Mouse (Mus musculus) thymus, adult 2 months (tissue): ENCODE measurements around the gene Fry. TPM values are rescaled to one million over a fixed set of nuclear protein-coding genes. Genes with fewer than 3 reads are reported as not detected.

ENCODE experiments used
- DNase-seq: peaks from one replicate; pipeline ENCODE4 v3.0.0; 2021
- H3K27ac ChIP-seq: fragments of 200-500 bp; 2 replicates; pipeline ENCODE4 v1.5.1; 2012; ENCODE audit warnings: low read length, control low read depth; ENCODE audit not compliant: control insufficient read depth, insufficient read depth
- H3K27me3 ChIP-seq: fragments of 200-500 bp; 2 replicates; pipeline ENCODE4 v1.6.1; 2012; ENCODE audit warnings: mild to moderate bottlenecking, low read length, moderate library complexity, mixed read lengths; ENCODE audit not compliant: control insufficient read depth, insufficient read depth
- H3K36me3 ChIP-seq: fragments of 200-500 bp; 2 replicates; pipeline ENCODE4 v1.6.1; 2012; ENCODE audit warnings: mild to moderate bottlenecking, low read length, moderate library complexity; ENCODE audit not compliant: control insufficient read depth, insufficient read depth
- H3K4me1 ChIP-seq: fragments of 200-500 bp; replicated peaks from 2 replicates; pipeline ENCODE4 v1.6.1; 2012; ENCODE audit warnings: low read length; ENCODE audit not compliant: control insufficient read depth, insufficient read depth
- H3K4me3 ChIP-seq: fragments of 200-500 bp; 2 replicates; pipeline ENCODE4 v1.5.1; 2012; ENCODE audit warnings: mild to moderate bottlenecking, low read length, control low read depth, moderate library complexity; ENCODE audit not compliant: control insufficient read depth, insufficient read depth
- CTCF ChIP-seq: fragments of 200-500 bp; IDR thresholded peaks from 2 replicates; pipeline ENCODE4 v1.5.1; 2012; ENCODE audit warnings: mild to moderate bottlenecking, control low read depth, low read length, moderate library complexity, borderline replicate concordance; ENCODE audit not compliant: control insufficient read depth, poor library complexity, insufficient read depth; ENCODE audit errors: extremely low read depth
- POLR2A ChIP-seq: fragments of 200-500 bp; IDR thresholded peaks from 2 replicates; pipeline ENCODE4 v1.6.1; 2012; ENCODE audit warnings: mild to moderate bottlenecking, low read length, control low read depth, moderate library complexity; ENCODE audit not compliant: control insufficient read depth, poor library complexity, insufficient read depth; ENCODE audit errors: extremely low read depth
- WGBS: fragments of 180-500 bp; shearing (Covaris S2); methylation state at CpG from one replicate; pipeline ENCODE4 v1.1.7; 2018; 5-methylcytosine and 5-hydroxymethylcytosine counted together
- polyA plus RNA-seq: library from polyadenylated mRNA; depleted of rRNA; stranded (reverse); fragments of >200 nt; gene quantifications from 2 replicates; pipeline ENCODE4 v1.2.3, GENCODE M21; 2012

Gene Fry
- polyA plus RNA-seq, 1 experiment, result 9.8 TPM

DNA sequence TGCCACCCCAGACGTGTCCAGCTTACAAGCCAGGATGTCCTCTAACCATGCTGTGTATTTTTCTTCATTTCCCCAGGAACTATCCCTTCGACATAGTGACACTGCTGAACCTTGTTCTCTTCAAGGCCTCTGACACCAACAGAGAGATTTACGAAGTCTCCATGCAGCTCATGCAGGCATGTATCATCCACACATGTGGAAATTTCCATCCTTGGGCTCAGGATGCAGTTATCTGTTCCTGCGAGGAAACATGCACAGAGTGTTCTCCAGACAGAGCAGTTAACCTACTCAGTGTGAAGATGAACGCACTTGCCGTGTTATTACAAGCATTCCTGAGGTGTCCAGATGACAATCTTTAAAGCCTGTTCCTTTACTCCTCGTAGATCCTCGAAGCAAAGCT lies 286.4 kb downstream of the Fry start:
- no peak overlapping the region for H3K27ac ChIP-seq
- no peaks in the 10 kb centered on the region for H3K36me3 ChIP-seq
- TF ChIP-seq CTCF (no peak), POLR2A (no peak)
- DNase-seq, result no peak
- 95% methylated on average over 8 of the region's 8 CpGs for WGBS
- H3K4me3 ChIP-seq, result no peak overlapping the region
- H3K27me3 ChIP-seq, result no peaks in the 10 kb centered on the region
- H3K4me1 ChIP-seq, result peaks cover 11% of the 10 kb centered on the region

- 89% methylated on average over 8 of the region's 8 CpGs for WGBS
- Histone ChIP-seq H3K27ac (no peak overlapping the region), H3K36me3 (no peaks in the 10 kb centered on the region), H3K4me1 (peaks cover 21% of the 10 kb centered on the region), H3K27me3 (no peaks in the 10 kb centered on the region), H3K4me3 (no peak overlapping the region)
- DNase-seq, result no peak
- TF ChIP-seq CTCF (no peak), POLR2A (no peak)
Measured at GRCm38 (mm10) chr5:150408979-150409378, 290.5 kb downstream of the Fry start.

DNA sequence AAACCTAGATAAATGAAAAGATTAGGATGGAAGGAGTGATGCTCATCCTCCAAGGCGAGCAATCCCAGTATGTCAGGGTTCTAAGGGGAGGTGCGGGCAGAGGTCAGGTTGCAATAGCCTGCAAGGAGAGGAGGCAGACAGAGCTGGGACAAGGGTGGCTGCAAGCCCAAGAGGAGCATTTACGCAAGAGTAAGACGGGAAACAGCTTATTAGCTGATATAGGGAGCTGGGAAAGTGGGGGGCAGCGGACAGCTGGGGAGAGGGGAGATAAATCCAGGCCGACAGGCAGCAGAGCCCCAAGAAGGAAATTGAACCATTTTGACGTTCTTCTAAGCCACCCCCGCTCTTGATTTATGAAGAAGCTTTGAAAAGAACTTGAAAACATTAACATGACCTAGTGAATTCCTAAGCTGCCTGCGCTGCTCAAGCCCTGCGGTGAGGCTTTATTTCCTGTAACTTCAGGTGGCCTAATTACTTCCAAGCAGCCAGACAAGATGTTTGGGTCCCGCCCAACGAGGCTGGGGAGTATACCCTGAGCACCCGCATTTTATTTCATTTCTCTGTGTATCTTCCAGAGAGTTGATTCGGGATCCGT lies 291.1 kb downstream of the Fry start:
- WGBS, result 35% methylated on average over 15 of the region's 15 CpGs

GRCm38 (mm10) chr5:150412750-150413450 lies 294.5 kb downstream of the Fry start:
- H3K4me1 ChIP-seq, result peaks cover 21% of the 10 kb centered on the region
- no peaks in the 10 kb centered on the region for H3K27me3 ChIP-seq
- no peak overlapping the region for H3K4me3 ChIP-seq
- 71% methylated on average over 12 of the region's 12 CpGs for WGBS
- H3K27ac ChIP-seq, result no peak overlapping the region
- H3K36me3 ChIP-seq, result no peaks in the 10 kb centered on the region
- DNase-seq, result no peak
- TF ChIP-seq POLR2A (no peak), CTCF (no peak)

More for the DNA sequence above, 291.1 kb downstream of the Fry start:
- no peak overlapping the region for H3K4me3 ChIP-seq
- TF ChIP-seq CTCF, result no peak
- no peak overlapping the region for H3K27ac ChIP-seq
- no peaks in the 10 kb centered on the region for H3K36me3 ChIP-seq
- H3K4me1 ChIP-seq, result peaks cover 21% of the 10 kb centered on the region
- no peaks in the 10 kb centered on the region for H3K27me3 ChIP-seq
- DNase-seq, result no peak

DNA sequence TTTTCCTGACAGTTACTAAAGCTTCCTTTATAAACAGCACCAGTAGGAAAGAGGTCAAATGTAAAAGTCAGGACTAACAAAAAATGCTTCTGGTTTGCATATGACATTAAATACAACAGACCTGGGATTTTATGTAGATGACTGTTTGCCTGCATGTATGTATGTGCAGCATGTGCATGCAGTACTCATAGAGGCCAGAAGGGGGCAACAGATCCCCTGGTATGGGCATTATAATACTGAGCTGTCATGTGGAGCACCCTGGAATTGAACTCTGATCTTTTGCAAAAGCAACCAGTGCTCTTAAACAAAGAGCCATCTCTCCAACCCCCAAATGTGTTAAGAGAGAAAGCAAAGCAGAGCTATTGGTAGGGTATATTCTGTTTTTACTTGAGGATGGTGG lies 296.4 kb downstream of the Fry start:
- TF ChIP-seq POLR2A (no peak), CTCF (no peak)
- Histone ChIP-seq H3K4me1 (peaks cover 11% of the 10 kb centered on the region), H3K27ac (no peak overlapping the region), H3K36me3 (no peaks in the 10 kb centered on the region), H3K4me3 (no peak overlapping the region), H3K27me3 (no peaks in the 10 kb centered on the region)
- DNase-seq, result no peak

DNA sequence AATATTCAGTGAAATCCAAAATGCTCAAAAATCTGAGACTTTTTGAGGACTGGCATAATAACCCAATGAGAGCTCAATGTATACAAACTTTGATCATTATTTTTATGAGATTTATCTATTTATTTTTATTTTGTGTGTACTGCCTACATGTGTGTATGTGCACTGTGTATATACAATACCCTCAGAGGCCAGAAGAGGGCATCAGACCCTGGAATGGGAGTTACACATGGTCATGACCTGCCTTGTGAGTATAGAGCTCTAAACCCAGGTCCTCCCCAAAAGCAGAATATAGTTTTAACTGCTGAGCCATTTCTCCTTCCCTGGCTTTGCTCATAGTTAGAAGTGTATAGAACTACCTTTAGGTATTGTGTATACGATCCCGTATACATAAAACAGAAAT lies 298.8 kb downstream of the Fry start:
- DNase-seq, result no peak

DNA sequence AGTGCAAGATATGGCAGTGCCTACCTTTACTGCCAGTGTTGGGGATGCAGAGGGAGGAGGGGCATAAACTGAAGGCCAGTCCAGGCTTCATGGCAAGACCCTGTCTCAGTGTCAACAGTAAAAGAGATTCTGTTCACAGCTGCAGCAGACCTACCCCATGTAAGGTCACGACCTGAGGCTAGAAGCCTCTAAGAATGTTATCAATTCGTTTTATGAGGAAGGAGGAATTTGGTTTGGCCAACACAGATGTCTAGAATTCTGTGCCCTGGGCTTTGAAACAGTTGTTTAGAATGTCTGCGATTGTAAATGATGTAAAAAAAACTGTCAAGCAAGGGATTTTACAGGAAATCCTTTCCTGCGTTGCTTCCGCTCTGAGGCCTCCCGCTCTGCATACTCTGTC lies 299.6 kb downstream of the Fry start:
- no peak for TF ChIP-seq POLR2A
- TF ChIP-seq CTCF, result no peak
- no peaks in the 10 kb centered on the region for H3K36me3 ChIP-seq
- H3K27ac ChIP-seq, result no peak overlapping the region
- DNase-seq, result no peak
- no peak overlapping the region for H3K4me3 ChIP-seq
- 87% methylated on average over 6 of the region's 6 CpGs for WGBS
- H3K27me3 ChIP-seq, result no peaks in the 10 kb centered on the region
- H3K4me1 ChIP-seq, result peaks cover 2% of the 10 kb centered on the region

More for the DNA sequence above, 298.8 kb downstream of the Fry start:
- peaks cover 9% of the 10 kb centered on the region for H3K4me1 ChIP-seq
- H3K27me3 ChIP-seq, result no peaks in the 10 kb centered on the region
- TF ChIP-seq POLR2A, result no peak
- no peak overlapping the region for H3K4me3 ChIP-seq
- H3K36me3 ChIP-seq, result no peaks in the 10 kb centered on the region
- no peak overlapping the region for H3K27ac ChIP-seq
- WGBS, result 98% methylated on average over 2 of the region's 2 CpGs
